Mouse (Mus musculus): ENCODE results near the gene Bnip3.

Gene Bnip3

DNA sequence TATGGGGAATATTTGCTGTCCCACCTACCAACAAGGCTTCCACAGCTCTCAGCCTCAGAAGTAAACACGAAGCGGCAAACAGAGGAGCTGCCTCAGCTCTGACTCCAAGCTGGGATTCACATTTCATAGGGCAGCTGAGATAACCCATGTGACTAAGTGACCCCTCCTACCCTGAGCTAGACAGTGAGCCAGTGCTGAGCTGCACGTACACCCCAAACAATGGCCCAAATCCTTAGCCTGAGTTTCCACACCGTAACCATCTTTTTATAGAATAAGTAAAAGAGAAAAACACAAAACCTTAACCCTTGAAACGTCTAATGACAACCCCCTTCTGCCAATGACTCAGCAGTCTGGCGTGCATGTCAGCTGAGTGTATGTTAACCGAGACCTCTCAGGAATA lies 2.3 kb downstream of the Bnip3 start:
- intact Hi-C loops (cut with DNase I): no loop called here

DNA sequence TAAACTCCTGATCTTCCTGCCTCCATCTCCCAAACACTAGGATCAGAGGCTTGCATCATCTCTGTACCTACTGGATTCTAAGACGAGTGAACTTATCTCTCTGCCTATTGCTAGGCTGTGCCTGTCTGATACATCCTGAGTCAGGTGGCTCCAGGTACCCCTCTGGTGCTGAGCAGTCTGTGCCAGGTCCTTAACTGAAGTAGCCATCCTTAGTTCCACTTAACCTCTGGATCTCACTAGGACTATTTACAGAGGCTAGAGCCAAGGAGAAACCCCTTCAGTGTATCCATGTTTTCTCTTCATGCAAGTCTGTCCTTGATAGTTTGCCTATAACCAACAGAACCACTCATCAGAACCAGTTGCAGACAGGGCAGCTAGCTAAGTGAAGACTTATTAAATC lies 2.9 kb downstream of the Bnip3 start:
- intact Hi-C loops (cut with DNase I): no loop called here

- intact Hi-C loops (cut with DNase I): no loop called here
Observed at GRCm38 (mm10) chr7:138903886-138904435, 5.4 kb downstream of the Bnip3 start.

- intact Hi-C loops (cut with DNase I): loop anchor here (5.0 kb wide), 1 partner anchor 36 kb away; no protein-coding TSS in a partner anchor
Observed at GRCm38 (mm10) chr7:138898743-138899142, 10.6 kb downstream of the Bnip3 start.

DNA sequence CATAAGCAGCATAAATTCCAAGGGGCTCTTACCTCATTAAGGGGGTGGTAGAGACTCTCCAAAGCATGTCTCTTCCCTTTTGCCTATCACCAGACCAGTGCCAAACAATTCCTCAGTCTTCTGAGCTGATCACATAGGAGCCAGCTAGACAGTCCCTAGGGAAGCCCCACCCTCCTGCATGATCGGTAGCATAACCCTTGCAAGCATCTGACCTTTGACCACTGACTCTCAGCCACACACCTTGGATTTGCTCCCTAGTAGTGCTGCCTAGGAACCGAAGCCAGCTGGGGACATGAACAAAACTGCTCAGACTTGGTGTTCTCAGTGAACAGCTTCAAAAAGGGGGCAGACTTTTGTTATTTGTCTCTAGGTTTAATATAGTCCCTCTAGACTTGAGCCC lies 11.2 kb downstream of the Bnip3 start:
- intact Hi-C loops (cut with DNase I): loop anchor here (5.0 kb wide), 1 partner anchor 36 kb away; no protein-coding TSS in a partner anchor

DNA sequence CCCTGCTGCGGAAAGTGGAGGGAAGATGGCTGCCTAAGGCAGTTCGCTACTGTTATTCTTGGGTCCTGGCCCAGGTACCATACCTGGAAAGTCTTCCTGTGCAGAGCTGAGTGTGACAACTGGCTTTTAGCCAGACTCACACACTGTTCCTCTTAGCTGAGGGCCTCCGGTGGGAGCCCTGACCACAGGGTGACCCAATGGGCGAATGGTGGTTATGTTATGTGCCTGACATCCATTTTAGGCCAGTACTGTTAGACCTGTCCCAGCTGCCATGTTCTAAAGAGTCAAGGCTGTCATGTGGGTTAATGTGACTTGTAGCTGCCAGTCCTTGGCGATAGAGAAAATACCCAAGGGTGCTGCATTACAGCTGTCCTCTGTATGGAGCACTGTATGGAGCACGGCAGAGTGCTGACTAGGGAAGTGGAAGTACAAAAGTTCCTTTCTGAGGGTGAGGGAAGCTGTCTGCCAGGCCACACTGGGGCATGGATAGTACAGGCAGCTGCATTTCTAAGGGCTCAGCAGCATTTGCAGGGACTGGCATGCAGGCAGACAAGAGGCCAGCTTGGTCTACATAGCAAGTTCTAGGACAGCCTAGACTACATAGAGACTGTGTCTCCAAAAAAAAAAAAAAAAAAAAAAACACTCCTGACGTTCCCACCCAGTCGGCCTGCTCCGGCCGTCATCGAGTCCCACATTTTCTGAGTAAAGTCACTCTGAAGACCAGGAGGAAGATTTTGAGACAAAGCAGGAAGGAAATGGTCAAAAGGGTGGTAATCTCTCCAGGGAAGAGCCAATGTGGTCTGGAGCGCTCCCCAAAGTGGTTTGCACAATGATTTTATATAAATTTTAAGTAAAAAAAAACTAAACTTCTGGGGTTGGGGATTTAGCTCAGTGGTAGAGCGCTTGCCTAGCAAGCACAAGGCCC lies 23.7 kb downstream of the Bnip3 start:
- intact Hi-C loops (cut with DNase I): no loop called here

GRCm38 (mm10) chr7:138883724-138884123 lies 25.6 kb downstream of the Bnip3 start:
- intact Hi-C loops (cut with DNase I): no loop called here

DNA sequence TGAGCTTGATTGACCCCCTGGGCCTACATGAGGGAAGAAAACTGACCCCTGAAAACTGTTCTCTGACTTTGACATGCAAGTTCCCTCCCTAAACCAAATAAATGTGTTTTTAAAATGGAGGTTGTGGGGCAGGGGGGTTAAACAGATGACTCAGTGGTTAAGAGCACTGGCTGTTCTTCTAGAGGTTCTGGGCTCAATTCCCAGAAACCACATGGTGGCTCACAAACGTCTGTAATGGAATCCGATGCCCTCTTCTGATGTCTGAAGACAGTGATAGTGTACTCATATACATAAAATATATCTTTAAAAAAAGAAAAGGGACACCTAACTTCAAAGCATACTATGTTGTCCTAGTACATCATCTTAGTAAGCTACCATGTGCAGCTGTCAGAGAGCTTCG lies 34.3 kb downstream of the Bnip3 start:
- intact Hi-C loops (cut with DNase I): no loop called here

DNA sequence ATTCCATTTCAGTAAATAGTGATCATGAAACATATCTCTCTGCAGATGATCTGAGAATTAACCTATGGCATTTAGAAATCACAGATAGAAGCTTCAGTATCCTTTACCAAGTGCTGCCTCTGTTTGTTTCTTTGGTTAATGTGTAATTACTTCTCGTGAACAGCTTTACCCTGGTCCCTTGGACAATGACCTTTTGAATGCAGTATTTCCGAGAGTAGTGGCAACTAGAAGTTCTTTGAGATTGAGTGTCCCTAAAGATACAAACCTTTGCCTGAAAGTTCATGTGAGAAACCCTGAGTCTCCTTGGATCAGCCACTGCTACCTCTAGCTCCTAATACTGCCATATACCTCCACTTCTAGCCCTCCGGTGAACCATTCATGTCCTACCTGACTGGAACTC lies 36.4 kb downstream of the Bnip3 start:
- intact Hi-C loops (cut with DNase I): no loop called here

- intact Hi-C loops (cut with DNase I): no loop called here
Observed at GRCm38 (mm10) chr7:138868316-138868715, 41.0 kb downstream of the Bnip3 start.

GRCm38 (mm10) chr7:138867286-138867685 lies 42.0 kb downstream of the Bnip3 start:
- intact Hi-C loops (cut with DNase I): no loop called here

DNA sequence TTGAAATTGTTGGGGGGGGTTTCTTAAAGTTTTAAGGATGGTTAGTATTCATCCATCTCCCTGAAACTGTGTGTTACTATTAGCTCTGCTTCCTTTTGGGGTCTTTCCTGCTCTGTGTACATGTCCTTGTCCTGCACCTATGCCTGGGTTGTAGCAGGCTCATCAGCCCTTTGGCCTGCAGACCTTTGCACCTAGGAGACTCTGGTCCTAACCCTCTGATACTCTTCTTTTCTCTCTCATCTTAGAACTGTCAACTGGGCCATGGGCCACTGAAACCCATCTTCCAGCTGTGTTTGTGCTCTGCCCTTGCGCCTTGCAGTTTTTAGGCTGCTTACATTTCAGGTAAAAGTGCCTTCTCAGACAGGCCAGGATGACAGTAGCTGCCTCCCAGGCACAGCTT lies 44.5 kb downstream of the Bnip3 start:
- intact Hi-C loops (cut with DNase I): loop anchor here (5.0 kb wide), 1 partner anchor 33 kb away; no protein-coding TSS in a partner anchor

DNA sequence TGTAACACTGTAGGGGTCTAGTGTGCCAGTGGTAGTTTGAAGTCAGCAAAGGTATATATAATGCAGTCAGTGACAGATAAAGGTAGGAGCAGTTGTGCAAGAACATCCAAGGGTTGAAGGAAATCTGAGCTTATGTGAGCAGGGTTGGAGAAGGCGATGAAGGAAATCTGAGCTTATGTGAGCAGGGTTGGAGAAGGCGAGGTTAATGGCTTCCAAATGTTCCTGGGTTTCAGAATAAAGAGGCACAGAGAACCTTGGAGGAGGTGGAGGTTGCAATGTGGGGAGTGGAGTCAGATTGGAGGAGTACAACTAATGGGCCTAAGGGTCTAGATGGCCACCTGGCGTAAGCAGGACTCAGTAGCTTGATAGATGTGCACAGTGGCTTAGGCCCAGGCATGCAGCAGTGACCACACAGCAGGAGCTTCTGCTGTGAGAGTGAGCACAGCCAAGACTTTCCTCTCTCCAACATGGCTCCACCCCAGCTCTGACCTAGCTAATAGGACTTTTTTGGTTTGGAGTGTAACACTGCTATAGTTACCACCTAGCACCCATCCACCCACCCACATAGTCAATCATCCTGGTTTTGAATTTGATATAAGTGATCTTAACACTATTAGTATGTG lies 45.3 kb downstream of the Bnip3 start:
- intact Hi-C loops (cut with DNase I): loop anchor here (5.0 kb wide), 1 partner anchor 33 kb away; no protein-coding TSS in a partner anchor

DNA sequence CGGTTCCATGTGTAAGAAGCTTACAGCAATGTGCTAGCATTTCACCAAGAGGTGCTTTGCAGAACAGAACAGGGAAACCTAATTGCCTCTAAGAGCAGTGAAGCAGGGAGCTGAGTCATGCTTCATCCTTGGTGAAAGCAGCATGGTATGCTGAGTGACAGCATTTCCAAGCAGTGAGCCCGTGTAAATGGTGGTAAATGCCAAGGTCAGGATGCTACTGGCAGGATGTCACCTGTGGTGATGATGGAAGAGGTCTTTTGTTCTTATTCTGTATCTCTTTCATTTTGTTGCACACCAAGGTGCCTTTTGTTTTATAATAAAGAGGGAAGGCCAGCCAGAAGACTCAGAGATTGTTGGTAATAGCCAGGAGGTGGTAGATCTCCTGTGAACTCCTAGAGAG lies 52.6 kb downstream of the Bnip3 start:
- intact Hi-C loops (cut with DNase I): no loop called here

DNA sequence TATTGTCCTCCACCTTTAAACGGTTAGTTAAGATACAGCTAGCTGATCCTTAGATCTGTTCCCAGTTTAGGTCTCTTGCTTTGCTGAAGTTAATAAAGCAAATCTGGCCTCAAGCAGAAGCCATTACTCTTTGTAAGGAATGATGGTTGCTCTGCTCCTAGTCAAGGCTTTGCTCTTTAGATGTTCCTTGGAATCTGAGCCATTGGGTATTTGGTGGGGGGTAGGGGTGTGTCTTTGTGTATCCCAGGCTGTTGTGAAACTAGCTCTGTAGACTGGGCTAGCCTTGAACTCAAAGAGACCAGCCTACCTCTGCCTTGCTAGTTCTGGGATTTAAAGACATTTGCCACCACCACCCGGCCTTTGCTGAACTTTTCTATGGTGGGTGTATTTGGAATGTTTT lies 55.1 kb downstream of the Bnip3 start:
- intact Hi-C loops (cut with DNase I): no loop called here

- intact Hi-C loops (cut with DNase I): no loop called here
Observed at GRCm38 (mm10) chr7:138853417-138854031, 55.8 kb downstream of the Bnip3 start.

DNA sequence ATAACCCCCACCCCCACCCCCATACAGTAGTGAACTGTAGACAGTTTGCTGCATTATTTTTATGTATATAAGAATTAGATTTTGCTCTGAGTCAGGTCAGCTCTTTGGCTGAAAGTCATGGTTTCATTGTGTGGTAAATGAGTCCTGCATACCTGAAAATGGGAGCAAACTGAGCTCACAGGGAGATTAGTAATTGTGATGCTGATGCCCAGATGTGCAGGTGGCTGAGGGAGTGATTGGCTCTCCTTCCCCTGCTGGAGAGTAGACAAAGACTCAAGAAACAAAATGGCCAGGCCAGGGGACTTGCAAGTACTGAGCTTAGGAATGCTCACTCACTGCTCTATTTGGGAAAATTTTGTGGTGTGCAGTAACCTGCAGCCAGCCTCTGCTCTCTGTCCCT lies 59.2 kb downstream of the Bnip3 start:
- intact Hi-C loops (cut with DNase I): no loop called here

DNA sequence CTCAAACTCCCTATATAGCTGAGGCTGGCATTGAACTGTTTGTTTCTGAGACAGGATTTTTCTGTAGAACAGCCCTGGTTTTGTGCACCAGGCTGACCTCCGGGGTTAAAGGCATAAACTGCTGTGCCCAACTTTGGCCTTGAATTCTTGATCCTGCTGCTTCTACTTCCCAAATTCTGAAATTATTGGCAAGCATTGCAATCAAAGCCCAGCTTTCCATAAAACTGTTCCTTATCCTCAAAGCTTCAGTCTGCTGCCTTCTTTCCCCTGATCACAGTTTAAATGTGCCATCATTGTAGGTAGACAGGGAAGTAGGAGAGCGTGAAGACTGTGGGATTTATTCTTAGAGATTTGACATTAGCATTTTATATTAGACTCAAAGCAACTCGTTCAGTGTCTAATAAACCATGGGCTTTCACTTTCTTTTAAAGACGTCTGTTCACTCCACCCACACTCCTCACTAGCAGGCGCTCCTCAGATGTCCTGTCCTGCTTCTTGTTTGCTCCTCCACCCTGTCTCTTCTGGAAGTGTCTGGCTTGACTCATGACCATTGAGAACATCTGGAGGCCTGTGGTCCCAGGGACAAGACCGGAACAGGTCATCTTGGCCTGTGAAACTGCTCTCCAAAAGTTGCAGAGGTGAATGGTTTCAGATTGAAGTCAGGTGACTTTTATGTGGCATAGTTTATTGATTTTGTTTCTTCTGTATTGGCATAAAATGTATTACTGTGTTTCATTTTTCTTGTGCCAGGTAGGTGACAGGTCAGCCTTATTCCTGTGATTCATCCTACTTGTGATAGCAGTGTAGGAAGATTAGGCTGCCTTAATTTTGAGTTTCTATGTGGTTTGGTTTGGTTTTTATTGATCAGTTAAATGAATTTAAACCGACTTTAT lies 61.0 kb downstream of the Bnip3 start:
- intact Hi-C loops (cut with DNase I): no loop called here

DNA sequence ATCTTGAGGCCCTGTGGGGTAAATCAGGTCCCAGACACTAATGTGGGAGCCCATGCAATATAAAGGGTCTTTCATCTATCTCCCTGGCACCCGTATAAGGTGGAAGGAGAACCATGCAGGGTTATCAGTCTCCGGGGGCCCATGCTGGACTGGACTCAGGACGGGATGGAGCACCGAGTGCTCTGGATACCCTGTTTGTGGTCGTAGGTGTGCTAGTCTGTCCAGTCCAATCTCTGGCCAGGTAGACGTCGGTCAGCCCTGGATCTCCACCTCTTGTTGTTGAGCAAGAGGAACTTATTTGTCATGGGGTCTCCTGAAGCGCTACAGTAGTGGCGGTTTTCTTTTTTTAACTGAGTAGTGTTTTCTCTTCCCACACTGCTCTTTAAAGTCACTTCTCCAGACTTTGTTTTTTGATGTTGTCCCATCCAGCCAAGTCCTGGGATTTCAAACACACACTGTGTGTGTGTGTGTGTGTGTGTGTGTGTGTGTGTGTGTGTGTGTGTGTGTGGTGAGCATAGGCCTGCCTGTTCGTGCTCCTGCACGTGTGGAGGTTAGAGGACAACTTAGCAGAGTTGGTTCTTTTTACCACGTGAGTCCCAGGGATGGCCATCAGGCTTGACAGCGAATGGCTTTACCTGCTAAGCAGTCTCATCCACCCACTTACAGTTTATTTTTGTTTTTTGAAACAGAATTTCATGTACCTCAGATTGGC lies 61.8 kb downstream of the Bnip3 start:
- intact Hi-C loops (cut with DNase I): no loop called here

- intact Hi-C loops (cut with DNase I): no loop called here
Observed at GRCm38 (mm10) chr7:138846502-138846991, 62.8 kb downstream of the Bnip3 start.

Measured in adrenal gland (tissue).